Mouse (Mus musculus) bone marrow, adult 2 months (tissue): ENCODE results near the gene Mfap2.

ENCODE experiments used
- CTCF ChIP-seq: fragments of 200-500 bp; IDR thresholded peaks from 2 replicates; pipeline ENCODE4 v1.5.1; 2011; ENCODE audit warnings: low read length, control low read depth; ENCODE audit not compliant: control insufficient read depth, insufficient read depth
- POLR2A ChIP-seq: fragments of 200-500 bp; IDR thresholded peaks from 2 replicates; pipeline ENCODE4 v1.6.1; 2011; ENCODE audit warnings: low read depth, mild to moderate bottlenecking, control low read depth, low read length, borderline replicate concordance; ENCODE audit not compliant: control insufficient read depth

DNA sequence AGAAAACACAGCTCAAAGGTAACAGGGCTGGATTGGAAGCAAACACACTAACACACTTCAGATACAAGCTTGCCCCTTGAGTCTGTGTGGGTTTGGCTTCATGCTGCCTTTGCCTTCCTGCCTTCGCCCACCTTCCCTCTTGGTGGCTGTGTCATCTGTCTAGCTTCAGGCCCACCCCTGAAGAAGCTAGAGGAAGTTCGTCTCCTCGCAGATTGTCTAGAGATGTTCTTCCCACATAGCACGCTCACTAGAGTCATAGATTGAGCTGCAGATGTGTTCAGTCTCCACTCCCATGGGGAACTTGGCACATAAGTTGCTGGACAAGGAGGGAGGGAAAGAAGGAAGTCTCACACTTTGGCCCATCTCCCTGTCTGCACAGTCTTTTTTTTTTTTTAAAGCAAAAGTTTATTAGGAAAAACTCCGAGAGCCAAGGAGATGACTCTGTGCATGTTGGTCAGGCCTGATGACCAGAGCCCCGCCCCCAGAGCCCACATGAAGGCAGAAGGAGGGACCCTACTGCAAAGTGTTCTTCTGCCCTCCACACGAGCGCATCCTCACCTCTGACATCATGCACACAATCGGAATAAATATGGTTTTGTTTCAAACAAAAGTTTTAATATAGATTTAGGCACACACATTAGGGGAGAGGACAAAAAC, 46.1 kb upstream of the Mfap2 start:
- TF ChIP-seq CTCF, result no peak
- no peak for TF ChIP-seq POLR2A
